Mouse (Mus musculus) lung, postnatal 25 days (tissue): ENCODE data around the gene Fam189a2.

Experiments used
- DNase-seq: peaks from one replicate; pipeline ENCODE4 v3.0.0; 2022; ENCODE audit warnings: low spot score

The Fam189a2 gene

GRCm38 (mm10) chr19:23941422-23941949, 89.3 kb downstream of the Fam189a2 start:
- DNase-seq: no peak

GRCm38 (mm10) chr19:23930826-23931225, 100.0 kb downstream of the Fam189a2 start:
- DNase-seq: no peak

DNA sequence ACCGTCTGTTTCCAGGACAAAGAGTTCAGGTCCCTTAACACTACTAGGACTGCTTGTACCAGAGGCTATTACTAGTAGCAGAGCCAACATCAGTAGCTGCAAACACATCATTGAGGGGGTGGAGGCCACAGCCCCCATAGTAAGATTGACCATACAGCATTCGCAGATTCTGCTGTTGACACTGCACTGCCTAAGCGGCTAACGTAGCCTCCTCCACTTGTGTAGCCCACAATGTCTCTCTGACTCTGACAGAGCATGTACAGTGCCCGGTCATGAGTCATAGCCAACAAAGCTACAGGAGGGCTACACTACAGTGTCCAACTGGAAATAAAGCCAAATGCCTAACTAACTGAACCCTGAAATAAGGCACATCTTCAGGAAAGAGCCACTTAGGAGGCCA, 105.3 kb downstream of the Fam189a2 start:
- DNase-seq: no peak

DNA sequence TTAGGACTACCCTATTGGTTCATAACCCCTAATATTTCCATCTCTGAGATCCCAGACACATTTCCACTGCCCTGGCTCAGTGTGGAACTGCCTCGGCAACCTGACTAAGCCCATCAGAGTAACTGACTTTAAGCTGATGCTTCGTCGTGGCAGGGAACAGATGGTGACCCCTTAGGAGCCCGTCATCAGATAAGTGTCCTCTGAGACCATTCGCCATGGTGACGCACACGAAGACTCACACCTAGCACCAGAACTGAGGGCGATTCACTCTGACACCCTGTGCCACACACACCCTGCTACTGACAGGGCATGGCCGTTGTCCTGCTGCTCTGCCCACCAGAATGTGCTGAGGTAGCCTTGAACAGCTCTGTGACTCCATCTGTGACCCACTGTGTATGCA, 106.0 kb downstream of the Fam189a2 start:
- no peak for DNase-seq

GRCm38 (mm10) chr19:23924057-23924456, 106.8 kb downstream of the Fam189a2 start:
- no peak for DNase-seq
